Mouse (Mus musculus) thymus, postnatal 14 days (tissue): ENCODE results near the gene Cstl1.
A peak's percentile ranks its signal among the peaks of the same experiment; 100 is the strongest.
"Not testable (repeated sequence)": the region's sequence is repeated elsewhere in the genome, so short reads cannot be mapped to it uniquely, and the experiment has no call there.

ENCODE experiments used
- DNase-seq: peaks from one replicate; pipeline ENCODE4 v3.0.0; 2021

The Cstl1 gene

DNA sequence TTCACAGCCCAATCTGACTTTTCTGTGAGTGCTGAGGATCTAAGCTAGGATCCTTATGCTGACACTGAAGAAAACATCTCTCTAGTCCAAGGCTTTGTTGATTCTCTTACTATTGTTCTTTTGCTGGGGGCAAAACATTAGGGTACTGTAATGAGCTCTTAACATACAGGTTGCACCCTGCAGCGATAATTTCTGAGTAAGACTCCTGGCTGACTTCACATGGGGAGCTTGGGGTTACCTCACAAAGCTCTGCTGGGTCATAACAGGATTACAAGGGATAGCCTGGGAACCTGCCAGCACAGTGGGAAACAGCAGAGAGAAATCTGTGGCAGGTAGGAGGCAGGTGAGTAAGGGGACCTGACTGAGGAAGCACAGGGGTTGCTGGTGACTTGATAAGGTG, at the start of gene Cstl1:
Gene Cstl1, plus strand, starts transcription at position 301 of the 400 bp plus-strand sequence.
- no peak for DNase-seq

DNA sequence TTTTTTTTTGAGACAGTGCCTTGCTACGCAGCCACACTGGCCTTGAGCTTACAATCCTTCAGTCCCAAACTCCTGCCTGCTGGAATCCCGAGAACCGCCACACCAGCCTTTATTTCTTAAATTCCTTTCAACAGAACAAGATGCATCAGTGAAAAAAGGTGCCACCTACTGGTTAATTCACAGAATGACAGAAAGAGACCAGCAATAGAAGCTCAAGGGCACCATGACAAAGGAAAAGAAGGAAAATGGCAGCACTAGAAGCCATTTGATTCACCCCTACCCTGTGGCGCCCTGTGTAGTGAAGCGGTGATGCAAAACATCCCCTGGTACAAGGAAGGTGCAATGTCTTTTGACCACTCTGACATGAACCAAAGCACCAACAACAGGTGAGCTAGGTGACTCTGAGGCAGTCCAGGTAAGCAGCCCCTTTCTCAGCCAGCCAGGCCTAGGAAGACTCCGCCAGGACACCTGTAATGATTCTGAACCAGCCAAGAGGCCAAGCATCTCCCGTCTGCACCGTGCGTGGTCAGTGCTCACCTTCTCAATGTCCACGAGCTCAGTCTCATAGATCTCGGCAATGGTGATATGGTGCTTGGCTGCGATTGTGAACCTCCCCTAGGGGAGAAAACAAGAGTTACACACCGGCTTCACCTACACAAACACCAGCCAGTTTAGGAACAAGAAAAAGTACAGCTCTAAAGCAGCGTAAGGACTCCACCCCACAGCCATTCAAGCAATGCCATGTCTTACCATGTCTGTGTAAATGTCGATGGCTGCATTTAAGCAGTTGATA, 43.6 kb upstream of the Cstl1 start:
- no peak for DNase-seq

DNA sequence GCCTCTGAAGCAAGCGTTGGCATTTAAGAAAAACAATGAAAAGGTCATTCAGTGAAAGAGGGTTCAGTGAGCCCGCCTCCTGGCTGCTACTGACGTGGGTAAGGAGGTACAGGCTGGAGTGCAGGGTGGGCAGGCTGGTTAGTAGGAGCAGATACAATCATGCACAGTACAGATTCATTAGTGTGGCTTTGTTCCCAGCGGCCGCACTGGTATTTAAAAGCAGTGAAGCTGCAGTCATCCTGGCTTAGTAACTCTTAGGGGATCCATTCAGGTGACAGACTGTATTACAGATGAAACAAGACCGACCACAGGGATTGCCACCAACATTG, 43.0 kb upstream of the Cstl1 start:
- DNase-seq: no peak

DNA sequence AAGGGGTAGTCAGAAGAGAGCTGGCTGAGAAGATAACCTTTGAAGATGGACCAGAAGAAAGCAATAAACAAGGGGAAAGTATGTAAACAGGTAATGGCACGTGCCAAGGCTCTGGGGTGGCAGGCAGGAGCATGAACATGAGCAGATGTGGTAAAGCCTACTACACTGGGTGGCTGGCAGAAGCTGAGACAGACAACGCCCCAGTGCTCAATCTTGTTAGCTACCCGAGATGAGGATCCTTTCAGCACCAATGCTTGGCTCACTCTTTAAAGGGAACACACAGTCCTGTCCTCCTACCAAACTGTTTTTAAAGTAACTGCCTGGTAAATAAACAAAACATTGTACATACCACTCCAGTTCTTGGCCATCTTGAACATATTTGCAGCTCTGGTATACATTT, 37.8 kb upstream of the Cstl1 start:
- DNase-seq: no peak

DNA sequence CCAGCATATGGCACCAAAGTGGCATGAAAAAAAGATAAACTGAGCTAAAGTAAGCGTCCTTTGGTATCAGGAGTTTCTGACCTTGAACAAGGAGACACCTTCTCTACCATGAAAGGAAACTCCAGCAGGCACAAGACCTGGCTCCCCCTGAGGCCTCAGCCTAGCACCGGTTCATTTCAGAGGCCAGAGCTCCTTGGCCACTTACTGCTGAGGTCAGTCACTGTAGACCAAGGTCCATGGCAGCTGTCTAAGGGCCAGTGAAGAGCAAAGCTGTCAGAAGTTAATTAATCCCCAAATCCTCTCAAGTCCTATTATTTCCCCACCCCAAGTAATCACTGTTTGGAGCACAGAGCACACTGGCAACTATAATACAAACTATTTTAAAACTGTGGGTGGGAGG, 33.1 kb upstream of the Cstl1 start:
- no peak for DNase-seq

DNA sequence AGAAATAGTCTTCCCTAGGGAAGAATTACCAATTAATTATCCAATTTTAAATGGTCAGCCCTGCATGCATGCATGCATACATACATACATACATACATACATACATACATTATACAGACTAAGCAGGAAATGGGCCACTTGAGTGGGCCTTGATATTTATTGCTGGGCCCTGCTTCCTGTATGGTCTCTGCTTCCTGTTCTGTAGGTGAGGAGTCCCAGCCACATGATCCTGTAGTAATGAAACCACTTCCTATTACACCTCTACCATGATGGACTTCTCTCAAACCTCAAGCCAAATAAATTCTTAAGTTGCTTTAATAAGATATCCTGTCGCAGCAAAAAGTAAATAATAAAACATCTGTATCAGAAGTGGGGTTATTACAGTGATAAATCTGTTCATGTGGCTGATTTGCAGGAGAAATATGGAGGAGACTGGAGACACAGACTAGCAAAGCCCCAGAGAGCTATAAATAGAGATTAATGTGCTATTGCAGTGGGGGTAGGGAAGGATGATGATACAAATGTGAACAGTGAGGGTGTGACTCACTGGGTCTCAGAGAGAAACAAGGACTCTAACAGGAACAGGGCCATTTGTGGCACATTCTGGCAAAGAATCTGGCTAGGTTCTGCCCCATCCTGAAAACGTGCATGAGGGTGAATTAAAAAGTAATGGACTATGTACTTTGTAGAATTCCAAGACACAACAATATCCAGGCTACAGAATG, 30.7 kb upstream of the Cstl1 start:
- no peak for DNase-seq

DNA sequence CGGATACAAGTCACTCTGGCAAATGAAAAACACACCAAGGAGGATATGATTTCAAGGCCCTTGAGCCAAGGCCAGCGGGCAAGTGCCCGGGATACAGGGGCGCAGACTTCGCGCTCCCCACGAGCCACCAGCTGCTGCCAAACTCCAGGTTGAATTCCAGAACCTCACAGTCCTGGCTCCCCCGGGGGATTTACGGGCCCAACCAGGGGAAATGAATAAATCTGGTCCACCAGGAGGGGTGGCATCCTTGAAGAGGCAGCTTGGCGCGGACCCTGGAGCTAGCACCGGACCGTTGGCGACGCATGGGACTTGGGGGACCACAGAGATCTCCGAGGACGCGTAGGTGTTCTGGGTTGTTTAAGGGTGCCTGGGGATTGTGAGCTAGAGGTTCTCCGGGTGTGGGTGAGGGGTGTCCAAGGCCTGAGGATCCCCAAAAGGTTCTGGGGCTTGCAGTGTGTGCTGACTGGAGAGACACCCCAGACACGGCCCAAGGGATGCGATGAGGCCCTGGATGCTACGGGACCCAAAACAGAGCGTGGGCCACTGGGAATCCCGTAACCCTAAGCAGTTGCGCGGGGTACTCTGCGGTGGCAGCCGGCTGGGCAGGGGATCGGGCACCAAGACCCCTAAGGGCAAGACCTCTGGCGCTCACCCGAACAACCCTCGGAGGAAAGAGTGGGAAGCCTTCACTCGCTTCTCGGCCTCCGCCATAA, 18.4 kb upstream of the Cstl1 start:
- no peak for DNase-seq

DNA sequence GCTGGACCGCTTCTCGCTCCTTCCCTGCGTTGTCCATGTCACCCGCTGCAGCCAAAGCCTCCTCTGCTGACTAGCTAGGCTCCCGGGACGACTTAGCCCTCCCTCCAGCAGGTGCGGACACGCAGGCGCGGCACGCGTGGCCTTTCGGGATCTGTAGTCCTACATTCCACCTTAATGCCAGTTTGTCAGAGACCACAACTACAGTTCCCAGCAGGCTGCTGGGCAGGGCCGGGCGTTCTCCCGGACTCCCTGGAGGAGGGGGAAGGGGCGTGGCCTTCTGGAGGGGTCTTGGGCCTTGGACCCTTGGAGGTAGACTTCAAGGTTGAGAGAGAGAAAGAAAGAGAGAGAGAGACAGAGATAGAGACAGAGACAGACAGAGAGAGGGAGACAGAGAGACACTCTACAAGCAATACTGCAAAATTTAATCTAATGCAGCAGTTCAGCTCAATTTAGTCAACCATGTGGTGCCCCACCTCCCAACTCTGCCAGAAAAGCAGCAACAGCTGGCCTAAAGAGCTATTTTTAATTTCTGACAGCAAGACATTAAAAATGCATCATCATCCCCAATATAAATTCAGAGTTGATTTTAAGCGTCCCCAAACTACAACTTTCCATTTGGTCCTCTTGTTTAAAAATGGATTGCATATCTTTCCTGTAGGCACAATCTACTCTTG, 17.7 kb upstream of the Cstl1 start, which contains the start of gene Napb:
Gene Napb, minus strand, starts transcription at position 141 of the 674 bp plus-strand sequence.
- DNase-seq: peak; percentile 86

DNA sequence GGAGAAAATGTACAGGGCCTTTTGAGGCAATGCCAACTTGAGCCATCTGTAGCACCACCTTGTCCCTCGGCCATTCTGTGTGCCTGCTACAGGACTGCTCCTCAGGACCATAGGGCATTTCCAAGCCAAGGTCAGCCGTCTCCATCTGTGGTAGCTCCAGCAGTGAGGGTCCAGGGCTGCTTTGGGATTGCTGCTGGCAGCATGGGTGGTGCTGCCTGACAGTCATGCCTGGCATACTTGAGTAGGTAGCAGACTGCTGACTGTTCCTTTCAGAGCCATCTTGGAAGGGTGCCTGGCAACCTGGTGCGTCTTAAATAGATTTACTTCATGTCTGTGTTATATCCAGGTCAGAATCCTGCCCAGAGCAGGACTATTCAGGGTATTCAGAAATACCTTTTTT, 7.2 kb upstream of the Cstl1 start:
- DNase-seq: no peak

DNA sequence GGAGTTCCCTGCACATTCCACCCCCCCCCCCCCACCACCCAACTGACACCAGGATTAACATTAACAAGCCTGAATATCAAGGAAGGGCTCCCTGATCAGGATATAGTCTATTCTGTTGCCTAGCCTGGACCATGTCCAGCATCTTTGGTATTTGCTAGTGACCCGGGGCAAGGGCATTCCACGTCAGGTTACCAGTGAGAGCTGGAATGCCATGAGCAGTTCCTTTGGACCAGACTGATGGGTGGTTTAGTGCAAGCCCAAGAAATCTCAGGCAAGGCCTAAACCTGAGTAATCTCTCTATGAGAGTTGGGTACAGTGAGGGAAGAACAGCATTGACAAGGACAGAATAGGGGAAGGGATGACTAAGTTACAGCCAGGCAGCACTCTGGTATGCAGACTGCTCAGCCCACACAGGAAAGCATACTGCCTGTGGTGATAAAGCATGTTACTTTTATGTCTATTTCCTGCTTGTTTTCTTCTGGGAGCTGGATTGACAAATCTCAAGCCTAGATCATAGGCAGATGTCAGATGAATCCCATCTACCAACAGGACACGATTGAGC, 6.2 kb upstream of the Cstl1 start:
- DNase-seq: no peak

DNA sequence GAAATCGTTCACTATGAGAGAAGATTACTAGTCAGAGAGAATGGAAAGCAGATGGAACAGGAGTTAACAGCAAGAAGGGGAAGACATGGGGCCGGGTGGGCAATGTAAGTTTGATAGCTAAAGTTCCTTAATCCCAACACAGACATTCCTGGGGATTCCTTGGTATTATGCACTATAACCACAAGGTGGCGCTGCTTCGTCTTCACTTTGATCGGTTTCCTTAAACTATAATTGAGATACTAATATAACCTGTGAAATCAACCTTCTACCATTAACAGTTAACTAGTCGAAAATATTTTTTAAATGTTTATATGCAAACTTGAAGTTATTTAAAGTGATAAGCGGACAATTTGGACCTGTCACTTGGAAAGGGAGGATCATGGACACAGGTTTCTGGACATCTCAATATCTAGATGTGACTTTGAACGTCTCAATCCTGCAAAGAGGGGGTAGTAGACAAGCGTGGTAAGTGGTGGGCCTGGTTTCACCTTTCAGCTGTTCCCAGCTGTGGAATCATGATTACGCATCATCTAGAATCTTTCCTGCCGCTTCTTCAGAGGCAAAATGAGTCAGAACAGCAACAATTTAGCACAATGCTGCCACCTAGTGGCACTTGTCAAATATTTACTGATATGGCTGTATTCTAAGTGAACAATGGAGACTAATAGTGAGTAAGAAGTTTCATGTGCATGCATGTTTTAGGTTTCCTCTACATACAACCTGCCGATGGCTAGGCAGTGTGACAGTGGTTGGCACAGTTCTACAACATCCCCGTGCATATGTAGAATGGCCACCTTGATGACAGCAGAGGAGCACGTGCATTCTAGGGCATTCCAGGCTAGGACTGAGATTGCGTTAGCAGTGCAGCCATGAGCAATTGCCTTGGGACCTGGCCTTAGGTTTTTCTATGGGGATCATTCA, 2.0 kb downstream of the Cstl1 start:
- peak; percentile 68 for DNase-seq

DNA sequence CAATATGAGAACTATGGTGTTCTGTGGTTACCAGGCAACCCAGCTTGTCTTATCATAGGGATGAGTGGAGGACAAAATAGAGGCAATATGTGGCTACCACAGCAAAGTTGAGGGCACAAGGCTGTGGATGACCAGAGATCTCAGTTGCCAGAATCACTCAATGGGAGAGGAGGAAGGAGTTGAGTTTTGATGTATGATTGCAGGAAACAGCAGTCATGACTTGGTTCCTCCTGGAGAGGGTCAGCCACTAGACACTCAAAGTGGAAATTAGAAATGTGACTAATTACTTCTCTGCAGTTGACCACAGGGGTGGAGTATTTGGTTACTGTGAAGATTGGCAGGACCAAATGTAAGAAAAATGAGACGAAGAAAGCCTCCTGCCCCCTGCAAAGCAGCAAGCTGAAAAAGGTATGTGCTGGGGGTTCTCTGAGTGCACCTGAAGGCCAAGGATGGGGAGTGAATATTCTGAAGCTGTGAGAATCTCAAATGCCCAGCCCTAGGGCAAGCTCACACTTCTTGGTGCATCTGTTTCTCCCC, 4.2 kb downstream of the Cstl1 start:
- DNase-seq: no peak

DNA sequence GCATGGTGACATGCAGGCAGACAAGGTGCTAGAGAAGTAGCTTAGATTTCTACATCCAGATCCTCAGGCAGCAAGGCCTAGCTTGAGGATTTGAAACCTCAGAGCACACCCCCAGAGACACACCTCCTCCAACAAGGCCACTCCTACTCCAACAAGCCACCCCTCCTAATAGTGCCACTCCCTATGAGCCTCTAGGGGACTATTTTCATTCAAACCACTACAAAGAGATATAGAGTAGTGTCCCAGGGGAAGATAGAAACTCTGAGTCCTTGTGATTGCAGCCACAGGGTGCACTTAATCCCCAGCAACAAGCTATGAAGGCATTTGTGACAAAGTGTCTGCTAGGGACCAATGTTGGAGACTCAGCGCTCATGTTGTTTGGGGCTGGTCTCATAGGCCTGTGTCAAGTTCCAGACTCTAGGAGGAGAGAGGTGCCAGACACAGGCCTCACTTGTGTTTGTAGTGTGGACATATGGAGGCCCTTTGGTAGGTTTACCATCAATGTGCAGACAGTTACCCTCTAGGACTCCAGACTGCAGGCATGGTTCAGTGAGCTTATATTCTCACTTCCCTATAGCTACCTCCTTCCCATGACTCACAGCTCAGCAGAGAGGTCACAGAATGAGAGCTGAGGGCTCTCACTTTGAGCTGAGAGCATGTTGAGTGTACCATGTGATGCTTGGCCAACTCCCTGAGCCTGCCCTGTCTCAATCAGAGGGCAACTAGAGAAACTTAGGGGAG, 13.7 kb downstream of the Cstl1 start:
- DNase-seq: no peak

DNA sequence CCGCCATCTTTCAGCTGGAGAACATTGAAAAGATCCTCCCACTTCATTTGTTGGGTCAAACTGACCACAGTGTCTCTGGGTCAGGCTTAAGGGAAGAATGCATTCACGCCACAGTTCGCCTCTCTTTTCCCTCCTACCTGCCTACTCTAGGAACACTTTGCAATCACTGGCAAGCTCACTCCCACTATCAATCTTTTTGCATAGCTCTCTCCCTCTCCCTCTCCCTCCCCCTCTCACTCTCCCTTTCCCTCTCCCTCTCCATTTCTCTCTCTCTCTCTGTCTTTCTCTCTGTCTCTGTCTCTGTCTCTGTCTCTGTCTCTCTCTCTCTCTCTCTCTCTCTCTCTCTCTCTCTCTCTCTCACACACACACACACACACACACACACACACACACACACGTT, 21.2 kb downstream of the Cstl1 start, which contains the start of gene Cst11:
Gene Cst11, minus strand, starts transcription at position 101 of the 400 bp plus-strand sequence.
- not testable (repeated sequence) for DNase-seq

DNA sequence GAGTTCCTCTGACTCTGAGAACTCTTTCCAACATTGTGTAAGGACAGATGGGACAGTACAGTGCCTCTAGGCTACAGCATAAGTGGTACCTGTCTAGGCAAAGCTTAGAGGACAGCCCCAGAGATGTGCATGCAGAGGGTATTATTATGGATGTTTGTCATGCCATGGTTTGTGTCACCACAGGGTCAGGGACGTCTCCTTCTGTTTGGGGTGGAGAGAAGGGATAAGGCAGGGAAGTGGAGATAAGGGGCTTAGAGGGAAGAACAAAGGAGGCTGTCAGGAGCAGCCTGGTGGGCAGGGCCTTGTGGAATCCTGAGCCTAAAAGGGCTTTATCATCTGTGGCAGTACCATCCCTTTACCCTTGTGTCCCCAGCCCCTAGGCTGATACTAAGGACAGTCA, 31.6 kb downstream of the Cstl1 start, which contains the start of gene 8030411F24Rik:
Gene 8030411F24Rik, plus strand, starts transcription at position 301 of the 400 bp plus-strand sequence.
- no peak for DNase-seq

DNA sequence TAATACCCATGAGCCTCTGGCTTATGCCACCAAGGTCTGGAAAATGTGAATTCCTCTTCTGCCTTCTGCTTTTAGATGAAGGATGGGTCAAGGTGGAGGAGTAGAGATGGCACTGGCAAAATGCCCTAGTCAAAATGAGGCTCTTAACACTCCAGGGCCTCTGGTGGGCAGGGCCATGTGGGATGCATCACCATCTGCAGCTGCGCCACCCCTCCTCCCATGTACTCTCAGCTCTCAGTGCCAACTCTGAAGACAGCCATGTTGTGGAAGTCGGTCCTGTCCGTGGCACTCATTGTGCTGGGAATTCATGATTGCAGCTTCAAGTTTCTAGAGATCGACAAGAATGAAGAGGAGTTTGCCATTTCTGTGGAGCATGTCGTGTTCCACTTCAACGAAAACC, 39.0 kb downstream of the Cstl1 start, which contains the start of gene Cst12:
Gene Cst12, plus strand, starts transcription at position 220 of the 400 bp plus-strand sequence.
- DNase-seq: no peak

DNA sequence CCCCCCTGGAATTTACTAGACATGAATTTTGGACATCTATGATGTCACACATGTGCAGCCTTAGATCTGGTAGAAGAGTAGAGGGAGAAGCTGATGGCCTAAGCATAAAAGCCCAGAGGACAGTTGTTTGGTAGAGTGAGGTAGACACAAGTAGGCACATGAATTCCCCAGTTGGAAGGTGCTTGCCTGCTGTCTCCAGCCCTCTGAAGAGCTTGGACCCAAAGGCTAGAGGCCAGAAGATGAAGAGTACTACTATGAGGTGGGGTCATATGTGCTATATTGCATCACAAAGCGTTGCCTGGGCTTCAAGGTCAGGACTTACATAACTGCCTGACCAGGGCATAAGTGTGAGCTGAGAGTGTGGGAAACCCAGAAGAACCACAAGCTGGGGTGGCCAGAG, 48.3 kb downstream of the Cstl1 start, which contains the start of gene Cst8:
Gene Cst8, plus strand, starts transcription at position 301 of the 400 bp plus-strand sequence.
- DNase-seq: no peak

DNA sequence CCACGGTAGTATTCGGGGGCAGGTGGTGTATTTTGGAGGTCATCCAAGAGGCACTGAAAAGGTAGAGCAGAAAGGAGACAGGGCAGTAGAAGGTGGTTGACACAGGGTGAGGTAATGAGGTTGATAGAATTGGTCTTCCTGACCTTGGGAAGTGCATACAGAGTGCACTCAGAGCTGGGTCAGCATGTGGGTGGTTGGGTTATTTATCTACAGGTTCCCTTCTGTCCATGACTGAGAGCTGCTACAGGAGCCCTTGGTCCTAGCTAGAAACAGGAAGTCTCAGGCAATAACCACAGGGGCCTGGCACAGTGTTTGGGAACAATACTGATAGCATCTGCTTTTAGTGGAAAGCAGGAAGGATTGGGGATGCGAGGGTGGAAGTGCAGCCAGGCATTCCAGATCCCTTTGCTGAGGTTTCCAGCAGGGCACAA, 51.3 kb downstream of the Cstl1 start:
- DNase-seq: no peak
